Mouse (Mus musculus): Measurements from ENCODE around the gene Esf1. TPM values are rescaled to one million over a fixed set of nuclear protein-coding genes. Genes with fewer than 3 reads are reported as not detected.

The Esf1 gene
- polyA plus RNA-seq (2012; rRNA removed; ENCODE audit: low replicate concordance), result 0.73 and 1.4 TPM in 2 replicates

GRCm38 (mm10) chr2:140170127-140170802, at the start of gene Esf1, which contains the start of gene Ndufaf5:
Gene Esf1 (minus strand): TSS chr2:140170564.
Gene Ndufaf5 (plus strand): TSS chr2:140170649.

GRCm38 (mm10) chr2:140151743-140152142, 18.6 kb downstream of the Esf1 start, which contains the start of gene Gm17374:
Gene Gm17374 (plus strand): TSS chr2:140152043.

Other genes with a start within 250 kb of the Esf1 start
- gene Tasp1, start 103.8 kb downstream of the Esf1 start, polyA plus RNA-seq (2012; rRNA removed; ENCODE audit: low replicate concordance), result 2.8 and 4.1 TPM in 2 replicates
- not detected in 2 replicates for gene Gm17374, start 18.5 kb downstream of the Esf1 start, polyA plus RNA-seq (2012; rRNA removed; ENCODE audit: low replicate concordance)
- 5.4 TPM in 2 replicates for gene Ndufaf5, start 85 bp upstream of the Esf1 start, polyA plus RNA-seq (2012; rRNA removed; ENCODE audit: low replicate concordance)
- not detected in 2 replicates for gene Sel1l2, start 219.1 kb upstream of the Esf1 start, polyA plus RNA-seq (2012; rRNA removed; ENCODE audit: low replicate concordance)
- gene Macrod2, start 224.7 kb upstream of the Esf1 start, polyA plus RNA-seq (2012; rRNA removed; ENCODE audit: low replicate concordance), result 2.1 and 3.5 TPM in 2 replicates